Mouse (Mus musculus): ENCODE measurements around the gene Col6a2. TPM values are rescaled to one million over a fixed set of nuclear protein-coding genes. Genes with fewer than 3 reads are reported as not detected.

Col6a2 gene
- total RNA-seq, 2 experiments from 2014 or later: 0.13 TPM; not detected in 1

DNA sequence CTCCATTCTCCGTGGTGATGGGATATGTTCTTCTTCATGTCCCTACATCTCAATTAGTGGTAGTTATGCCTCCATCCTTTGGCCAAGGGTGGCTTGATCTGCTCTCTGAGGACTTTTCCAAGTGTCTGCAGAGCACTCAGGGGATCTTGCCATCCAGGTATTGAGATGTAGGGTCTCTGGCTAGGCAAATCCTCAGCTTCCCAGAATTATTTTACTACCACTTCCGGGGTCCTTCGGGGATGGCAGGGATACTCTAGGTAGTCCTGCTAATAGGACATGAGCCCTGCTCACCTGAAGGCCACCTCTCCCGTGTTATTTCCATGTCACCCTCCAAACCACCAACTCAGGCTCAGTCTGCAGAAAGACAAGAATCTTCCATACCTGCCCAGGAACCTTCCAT, 13.2 kb upstream of the Col6a2 start:
- ATAC-seq (ENCODE audit: poor library complexity, severe bottlenecking): no peak

DNA sequence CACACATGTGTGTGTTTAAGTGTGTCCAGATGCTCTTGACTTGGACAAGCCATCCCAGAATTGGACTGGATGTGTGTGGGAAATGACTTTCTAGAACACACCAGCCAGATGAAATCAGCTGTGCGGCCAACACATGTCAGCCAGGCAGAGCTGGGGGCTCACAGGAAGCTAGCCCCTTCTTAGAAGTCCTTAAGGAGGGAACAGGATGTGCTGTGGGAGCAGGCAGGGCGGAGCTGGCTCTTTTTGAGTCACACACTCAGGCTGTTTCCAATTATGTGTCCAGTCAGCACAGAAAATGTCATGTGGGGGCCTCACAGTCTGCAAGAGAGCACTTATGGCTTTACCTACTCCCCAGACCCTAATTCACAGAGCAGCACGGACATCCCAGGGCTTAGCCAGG, 12.6 kb upstream of the Col6a2 start:
- no peak for ATAC-seq (ENCODE audit: poor library complexity, severe bottlenecking)

DNA sequence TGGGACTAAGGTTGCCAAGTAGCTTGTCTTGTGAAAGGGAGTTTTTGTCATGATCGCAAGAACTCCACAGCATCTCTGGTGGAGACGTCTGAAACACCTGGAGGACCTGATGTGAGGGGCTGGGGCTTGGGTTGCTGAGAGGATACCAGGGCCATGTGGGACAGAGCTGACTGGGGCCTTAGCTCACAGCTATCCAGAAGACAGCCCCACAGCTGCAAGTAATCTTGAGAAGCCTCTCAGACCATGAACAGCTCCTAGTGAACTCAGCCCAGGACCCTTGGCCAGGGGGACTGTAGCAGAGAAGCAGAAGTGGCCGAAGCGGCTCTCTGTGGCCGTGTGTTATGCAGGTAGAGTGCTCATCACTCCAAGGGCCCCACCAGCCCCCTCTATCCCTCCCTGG, 11.2 kb upstream of the Col6a2 start:
- no peak for ATAC-seq (ENCODE audit: poor library complexity, severe bottlenecking)

DNA sequence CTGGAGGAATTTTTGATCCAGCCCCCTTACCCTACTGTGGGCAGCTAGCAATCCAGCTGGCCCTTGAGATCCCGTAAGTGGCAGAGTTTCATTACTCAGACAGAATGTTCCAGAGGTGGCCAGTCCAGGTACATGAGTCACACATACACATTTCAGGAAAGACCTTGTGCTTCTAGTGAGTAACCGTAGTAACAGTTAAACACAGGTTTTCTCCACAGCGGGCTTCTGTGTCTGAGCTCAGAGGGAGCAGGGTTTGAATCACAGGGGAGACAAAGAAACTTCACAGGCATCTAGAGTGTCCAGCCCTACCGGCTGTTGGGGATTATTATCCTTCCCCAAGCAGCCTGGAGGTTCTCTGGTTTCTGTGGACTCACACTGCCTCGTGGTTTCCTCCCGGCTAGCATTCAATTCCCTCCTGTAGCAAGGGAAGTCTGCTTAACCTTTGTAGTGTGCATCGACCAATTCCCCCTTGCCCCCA, 10.7 kb upstream of the Col6a2 start:
- no peak for ATAC-seq (ENCODE audit: poor library complexity, severe bottlenecking)

DNA sequence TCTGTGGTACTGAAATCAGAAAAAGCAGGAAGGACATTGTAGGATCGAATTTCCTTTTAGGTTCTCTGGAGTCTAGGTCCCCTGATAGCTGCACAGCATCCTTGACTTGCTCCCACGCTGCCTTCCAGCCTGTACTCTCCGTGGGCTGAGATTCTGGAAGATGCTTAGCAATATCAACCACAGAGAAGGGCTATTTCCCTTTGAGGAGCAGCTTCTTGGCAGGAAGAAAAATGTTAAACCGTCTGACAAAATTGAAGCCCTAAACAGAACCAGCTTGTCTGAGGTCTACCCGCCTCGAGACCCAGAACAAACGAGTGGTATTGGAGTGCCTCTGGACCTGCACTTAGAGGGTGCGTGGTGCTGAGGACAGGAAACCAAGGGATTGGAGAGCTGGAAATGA, 9.2 kb upstream of the Col6a2 start:
- ATAC-seq (ENCODE audit: poor library complexity, severe bottlenecking): no peak

DNA sequence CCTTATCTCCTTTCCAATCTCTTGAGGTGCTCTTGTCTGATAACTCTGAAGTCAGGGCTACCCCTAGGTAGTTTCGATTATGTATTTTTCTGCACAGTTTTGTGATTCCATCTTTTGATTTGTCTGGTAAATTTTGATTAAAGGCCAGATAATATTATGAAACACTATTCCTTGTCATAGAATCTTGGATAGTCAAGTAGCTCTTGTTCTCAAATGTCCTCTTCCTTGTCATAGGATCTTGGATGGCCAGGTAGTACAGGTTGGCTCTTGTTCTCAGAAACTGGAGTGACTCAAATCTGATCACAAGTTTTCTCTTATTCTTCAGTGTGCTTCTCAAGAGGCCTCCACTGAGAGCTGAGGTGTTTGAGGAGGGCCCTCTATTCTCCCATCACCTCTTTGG, 7.2 kb upstream of the Col6a2 start:
- ATAC-seq (ENCODE audit: poor library complexity, severe bottlenecking): no peak

DNA sequence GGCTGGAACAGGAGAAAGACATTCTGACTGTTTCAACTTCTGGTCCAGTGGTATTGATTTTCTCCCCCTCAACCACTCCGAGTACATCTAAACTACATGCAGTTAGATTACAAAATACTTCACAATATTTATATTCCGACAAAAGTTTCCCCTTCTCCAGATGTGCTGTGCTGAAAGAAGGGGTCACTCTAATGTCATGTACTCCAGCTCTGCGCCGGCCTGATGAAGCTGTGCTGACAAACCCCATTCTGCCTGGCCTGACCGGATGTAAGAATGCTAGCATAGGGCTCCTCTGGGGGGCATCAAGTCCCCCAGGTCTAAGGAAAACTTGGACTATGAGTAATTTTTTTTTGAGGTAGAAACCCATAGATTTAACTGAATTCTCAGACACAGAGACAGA, 4.3 kb upstream of the Col6a2 start:
- ATAC-seq (ENCODE audit: poor library complexity, severe bottlenecking): no peak

DNA sequence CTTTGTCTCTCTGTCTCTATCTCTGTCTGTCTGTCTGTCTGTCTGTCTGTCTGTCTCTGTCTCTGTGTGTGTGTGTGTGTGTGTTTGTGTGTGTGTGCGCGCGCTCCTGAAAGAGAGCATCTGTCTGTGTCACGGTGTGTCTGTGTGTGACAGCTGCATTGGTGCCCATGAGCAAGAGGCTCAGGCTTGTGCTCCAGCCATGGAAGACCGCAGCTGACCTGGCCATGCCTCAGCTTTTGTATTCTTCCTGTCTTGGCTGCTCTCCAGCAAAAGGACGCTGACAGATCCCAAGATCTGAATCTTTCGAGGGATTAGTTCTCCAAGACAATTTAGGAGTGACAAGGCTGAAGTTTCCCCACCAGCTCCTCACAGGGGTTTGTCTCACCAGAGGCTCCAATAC, 1.5 kb upstream of the Col6a2 start:
- no peak for ATAC-seq (ENCODE audit: poor library complexity, severe bottlenecking)

DNA sequence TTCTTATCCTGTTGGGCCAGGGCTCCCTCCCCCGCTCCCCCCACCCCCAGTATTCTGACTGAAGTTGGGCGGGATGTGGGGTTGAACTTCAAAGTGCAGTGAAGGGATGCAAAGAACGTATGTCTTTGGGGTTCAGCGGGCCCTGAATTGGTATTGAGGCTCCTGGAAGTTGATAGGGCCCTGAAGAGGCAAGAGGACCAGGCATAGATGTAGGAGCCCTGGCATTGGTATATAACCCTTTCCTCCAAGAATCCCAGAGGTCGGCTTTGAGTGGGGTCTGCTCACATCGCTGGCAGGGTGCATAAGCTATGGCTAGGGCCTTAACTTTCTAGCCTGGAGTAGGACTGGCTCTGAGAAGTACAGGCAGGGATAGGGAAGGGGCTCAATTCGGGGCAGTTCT, 304 bp upstream of the Col6a2 start:
- no peak for ATAC-seq (ENCODE audit: poor library complexity, severe bottlenecking)

DNA sequence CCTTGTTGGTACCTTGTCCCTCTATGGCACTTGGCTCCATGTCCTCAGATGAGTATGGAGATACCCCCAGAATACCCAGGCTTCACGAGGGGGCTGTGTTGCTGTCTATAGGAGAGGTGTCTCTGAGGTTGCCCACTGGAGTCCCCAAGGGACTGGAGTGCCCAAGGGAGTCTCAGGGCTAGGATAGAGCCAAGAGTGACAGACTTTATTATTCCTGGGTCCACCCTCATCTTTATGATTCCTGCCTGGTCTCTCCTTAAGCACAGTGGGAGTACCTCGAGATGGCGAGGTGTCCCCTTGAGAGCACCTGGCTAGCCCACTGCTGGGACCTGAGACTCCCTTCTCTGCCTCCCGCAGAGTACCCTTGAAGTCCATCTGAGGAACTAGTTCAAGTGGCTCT, 1.0 kb downstream of the Col6a2 start:
- ATAC-seq (ENCODE audit: poor library complexity, severe bottlenecking): no peak

DNA sequence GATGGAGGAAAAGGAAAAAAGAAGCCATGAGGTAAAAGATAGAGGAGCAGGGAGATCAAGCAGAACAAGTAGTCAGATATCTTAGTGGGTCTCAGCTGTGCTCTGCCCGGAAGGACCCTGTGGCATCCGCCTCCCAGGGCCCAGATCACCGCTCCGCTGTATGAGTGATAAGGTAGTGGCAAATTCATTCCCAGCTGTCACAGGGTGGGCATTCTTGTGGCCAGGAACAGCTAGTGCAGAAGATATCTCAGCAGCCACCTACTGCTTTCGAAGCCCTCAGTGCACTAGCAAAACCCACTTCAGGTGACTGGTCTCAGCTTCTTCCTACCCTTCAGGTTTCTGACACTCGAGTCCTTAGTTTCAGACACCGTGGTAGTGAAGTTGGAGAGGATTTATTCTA, 11.0 kb downstream of the Col6a2 start:
- ATAC-seq (ENCODE audit: poor library complexity, severe bottlenecking): no peak

DNA sequence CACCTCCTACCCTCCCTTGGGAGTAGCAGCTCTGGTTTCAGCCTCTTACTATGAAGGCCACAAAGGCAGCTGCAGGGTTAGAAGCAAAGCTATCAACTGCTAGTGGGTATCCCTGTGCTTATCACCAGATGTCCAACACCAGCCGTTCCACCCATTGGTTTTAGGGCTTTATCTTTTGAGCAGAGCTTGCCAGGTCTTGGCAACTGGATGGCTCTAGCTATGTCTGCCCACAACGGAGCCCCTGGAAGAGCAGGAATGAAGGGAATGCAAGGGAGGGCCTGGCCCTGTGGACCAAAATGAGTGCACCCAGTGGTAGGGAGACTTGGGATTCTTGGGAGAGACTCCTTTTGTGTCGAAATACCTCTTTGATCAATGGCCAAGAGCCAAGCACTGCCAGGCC, 20.7 kb downstream of the Col6a2 start:
- ATAC-seq (ENCODE audit: poor library complexity, severe bottlenecking): no peak

DNA sequence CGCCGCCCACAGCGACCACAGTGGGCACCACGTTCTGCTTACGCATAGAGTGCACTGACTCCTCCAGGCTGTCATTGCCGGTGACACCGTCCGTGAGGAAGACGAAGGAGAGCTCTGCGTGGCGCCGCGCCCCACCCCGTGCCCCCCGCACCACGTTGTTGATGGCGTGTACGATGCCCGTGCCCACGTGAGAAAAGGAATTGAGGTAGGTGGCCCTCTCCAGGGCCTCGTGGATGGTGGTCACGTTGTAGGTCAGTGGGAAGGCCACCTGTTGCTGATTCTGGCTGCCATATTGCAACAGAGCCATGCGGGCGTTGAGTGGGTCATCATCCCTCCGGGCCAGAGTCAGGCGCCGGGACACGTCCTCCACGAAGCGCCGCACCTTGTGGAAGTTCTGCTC, 27.1 kb downstream of the Col6a2 start:
- no peak for ATAC-seq (ENCODE audit: poor library complexity, severe bottlenecking)

DNA sequence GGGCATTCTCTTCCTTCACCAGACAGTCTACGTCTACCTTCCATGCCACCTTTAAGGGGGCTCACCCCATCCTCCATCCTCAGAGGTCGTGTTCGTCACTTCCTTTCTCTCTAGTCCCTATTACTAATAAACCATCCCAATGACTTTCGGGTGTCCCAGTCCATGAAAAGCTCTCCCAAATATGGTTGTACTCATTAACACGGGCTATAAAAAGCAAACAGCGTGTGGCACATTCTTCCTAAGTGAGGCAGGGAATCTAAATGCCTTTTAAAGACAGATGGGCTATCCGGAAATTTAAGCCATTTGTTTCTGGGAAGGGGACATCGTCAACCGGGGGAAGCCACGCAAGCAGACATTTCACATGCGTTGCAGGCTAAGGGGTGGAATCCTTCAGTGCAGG, 33.2 kb downstream of the Col6a2 start:
- no peak for ATAC-seq (ENCODE audit: poor library complexity, severe bottlenecking)

DNA sequence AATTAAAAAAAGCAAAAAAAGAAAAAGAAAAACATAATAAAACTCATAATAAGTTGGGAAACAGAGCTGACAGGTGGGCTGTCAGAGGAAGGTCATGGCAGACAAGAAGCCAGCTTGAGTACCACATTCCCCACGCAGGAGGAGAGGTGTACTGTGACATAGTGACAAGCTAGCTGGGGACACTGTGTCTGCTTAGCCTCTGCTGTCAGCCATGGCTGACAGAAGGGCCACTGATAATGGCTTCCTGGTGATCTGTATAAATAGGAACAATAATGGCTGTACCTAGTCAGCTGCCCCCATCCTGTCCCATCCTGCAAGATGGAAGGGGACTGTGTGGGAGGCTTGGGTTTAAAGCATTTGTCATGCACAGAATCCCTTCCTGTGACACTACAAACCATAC, 37.2 kb downstream of the Col6a2 start:
- no peak for ATAC-seq (ENCODE audit: poor library complexity, severe bottlenecking)

DNA sequence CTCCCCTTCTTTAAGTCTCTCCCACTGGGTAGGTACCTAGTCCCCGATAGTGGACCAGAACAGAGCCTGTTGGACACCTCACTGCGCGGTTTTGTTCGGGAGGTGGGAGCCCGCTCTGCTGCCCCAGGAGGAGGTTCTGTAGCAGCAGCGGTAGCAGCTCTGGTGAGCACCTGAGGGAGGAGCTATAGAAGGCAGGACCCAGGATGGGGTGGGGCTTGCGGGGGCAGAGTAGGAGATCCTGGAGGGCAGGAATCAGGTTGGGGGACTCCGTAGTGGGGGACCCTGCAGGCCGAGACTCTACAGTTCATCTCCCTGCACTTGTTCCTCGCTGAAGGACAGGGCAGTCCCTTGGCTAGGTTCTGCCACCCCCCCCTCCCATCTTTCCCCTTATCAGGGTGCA, 39.3 kb downstream of the Col6a2 start:
- ATAC-seq (ENCODE audit: poor library complexity, severe bottlenecking): no peak

DNA sequence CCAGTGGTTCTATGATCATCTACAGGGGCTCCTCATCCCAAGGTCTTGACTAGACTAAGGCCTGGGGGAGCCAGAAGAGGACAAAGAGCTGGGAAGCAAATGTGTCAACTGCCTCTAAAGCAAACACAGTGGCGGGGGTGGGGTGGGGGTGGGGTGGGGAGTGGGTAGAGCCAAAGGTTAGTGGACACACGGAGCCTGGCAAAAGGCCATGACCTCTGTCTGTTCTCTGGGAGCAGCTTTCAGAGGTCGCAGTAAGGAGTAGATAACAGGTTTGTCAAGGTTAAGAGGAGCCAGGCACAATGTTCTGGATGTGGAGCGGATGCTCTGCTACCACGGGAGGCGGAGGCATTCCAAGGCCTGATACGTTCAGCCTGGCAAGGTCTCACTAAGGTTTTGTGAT, 46.5 kb downstream of the Col6a2 start:
- ATAC-seq (ENCODE audit: poor library complexity, severe bottlenecking): no peak

DNA sequence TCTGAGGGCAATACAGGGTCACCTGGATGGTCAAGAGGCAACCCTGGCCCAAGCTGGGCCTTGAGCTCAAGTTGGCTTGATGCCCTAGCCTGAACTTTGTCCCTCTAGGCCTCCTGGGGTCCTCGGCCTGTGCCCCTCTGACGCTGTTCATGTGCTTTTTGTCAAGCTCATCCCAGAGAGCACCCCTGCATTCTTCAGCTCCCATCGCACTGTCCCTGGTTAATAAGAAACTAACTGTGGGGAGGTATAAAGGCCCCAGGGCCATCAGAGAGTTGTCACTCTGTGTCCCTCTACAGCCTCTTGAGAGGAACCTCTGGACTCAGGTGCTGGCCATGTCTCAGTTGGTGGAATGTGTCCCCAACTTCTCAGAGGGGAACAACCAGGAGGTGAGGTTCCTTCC, 48.1 kb downstream of the Col6a2 start, which contains the start of gene Ftcd:
Ftcd (plus strand) TSS at position 275 of the 400 bp plus-strand sequence.
- ATAC-seq (ENCODE audit: poor library complexity, severe bottlenecking): no peak

DNA sequence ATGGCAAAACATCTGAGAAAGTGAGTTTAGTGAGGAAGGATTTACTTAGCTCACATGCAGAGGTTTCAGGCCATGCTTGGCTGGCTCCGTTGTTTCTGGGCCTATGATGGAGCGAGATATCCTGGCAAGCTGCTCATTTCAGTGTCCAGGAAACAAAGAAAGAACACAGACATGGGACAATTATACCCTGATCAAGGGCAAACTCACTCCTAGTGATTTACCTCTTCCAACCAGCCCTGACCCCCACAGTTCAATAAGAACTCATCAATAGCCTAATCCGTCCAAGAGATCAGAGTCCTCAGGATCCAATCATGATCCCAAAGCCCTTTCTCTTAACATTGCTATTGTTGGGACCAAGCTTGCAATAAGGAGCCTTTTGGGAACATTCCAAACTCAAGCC, 51.3 kb downstream of the Col6a2 start:
- no peak for ATAC-seq (ENCODE audit: poor library complexity, severe bottlenecking)

DNA sequence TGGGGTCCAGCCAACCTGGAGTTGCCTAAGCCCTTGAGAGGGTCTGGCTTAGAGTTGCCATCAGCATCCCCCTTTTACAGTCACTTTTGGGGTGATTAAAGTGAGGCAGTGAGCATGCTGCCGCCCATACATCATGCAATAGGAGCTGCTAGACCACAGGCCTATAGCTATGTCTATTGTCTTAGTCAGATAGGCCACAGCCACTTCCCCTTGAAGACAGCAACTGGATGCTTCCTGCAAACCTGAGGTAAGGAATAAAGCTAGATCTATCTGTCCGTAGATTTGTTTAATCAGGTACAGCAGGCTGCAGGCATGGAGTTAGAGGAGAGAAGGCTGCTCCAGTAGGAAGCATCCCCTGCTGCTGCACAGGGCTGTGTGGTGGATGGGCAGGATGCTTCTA, 52.4 kb downstream of the Col6a2 start:
- no peak for ATAC-seq (ENCODE audit: poor library complexity, severe bottlenecking)

DNA sequence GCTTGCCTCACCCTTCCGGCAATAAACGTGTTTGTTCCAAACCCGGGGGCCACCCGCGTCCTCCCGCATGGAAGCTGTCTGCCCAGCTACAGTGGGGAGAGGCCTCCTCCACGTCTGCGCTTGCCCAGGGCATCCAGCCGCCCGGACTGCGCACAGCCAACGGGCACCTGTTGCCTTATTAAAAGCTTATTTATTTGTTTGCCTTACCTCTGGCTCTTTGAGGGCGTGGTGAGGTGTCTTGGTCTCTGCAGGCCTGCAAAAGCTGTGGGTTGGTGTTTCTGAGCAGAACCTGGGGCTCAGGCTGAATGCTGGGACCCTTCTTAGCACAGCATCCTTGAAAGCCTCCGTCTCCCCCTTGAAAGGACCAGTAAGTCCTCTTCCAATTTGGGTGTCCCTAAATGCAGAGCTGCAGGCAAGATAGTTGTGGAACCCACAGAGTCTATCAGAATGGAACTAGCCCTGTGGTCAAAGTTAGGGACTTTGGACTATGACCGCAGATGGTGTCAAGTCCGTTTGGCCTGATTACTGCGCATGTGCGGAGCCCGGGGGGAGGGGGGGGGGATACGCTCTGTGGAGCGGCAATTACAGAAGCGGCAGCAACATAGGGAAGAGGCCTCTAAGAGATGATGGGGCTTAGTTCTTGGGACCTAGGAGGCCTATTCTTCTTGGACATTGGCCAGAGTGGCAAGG, 53.3 kb downstream of the Col6a2 start:
- ATAC-seq (ENCODE audit: poor library complexity, severe bottlenecking): no peak

DNA sequence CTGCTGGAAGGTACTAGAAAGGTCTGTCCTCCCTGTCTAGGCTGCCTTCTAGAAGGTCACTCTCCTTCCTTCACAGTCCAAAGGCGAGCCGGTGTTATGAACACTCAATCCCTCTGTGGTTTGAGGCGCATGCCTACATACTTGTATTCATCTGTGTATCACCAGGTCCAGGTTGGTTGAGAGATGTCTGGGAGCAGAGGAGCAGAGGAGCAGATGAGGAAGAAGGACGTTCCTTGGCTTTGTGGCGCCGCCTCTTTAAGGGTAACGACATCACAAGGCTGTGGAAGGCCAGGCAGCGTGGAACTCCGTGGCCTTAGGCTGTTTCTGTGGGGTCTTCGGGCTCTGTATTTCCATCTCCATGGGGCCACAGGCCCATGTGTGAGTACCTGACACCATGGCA, 61.5 kb downstream of the Col6a2 start, which contains the start of gene Spatc1l:
Spatc1l (plus strand) TSS at position 301 of the 400 bp plus-strand sequence.
- ATAC-seq (ENCODE audit: poor library complexity, severe bottlenecking): no peak

DNA sequence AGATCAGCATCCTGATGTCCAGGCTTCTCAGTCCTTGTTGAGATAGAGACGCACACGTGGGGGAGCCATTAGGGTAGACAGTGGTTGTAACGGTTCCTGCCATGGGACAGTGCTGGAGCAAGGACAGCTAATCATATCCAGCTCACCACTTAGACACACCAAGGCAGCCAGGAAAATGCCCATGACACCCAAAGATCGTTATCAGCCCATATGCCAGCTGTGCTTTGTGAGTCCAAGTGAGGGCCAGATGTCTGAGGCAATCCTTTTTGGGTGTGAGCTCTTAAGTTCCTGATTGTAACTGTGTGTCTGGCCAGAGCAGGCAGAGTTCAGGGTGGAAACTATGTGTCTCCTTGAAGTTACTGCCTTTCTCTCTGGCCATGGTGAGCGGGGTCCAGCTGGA, 69.4 kb downstream of the Col6a2 start:
- ATAC-seq (ENCODE audit: poor library complexity, severe bottlenecking): no peak

All from megakaryocyte, adult 5-6 weeks (primary cell).